Mouse (Mus musculus) brown adipose tissue, adult 24 weeks (tissue): ENCODE data around the gene H13. TPM values are rescaled to one million over a fixed set of nuclear protein-coding genes. Genes with fewer than 3 reads are reported as not detected.
A peak's percentile ranks its signal among the peaks of the same experiment; 100 is the strongest.

ENCODE experiments used
- H3K27ac ChIP-seq: fragments of 200-500 bp; replicated peaks from 2 replicates; pipeline ENCODE4 v1.5.1; 2012; ENCODE audit warnings: low read depth, mild to moderate bottlenecking, low read length
- H3K4me1 ChIP-seq: fragments of 200-500 bp; 2 replicates; pipeline ENCODE4 v1.6.1; 2012; ENCODE audit warnings: low read length, mixed read lengths; ENCODE audit not compliant: control insufficient read depth, insufficient read depth, insufficient read length
- H3K4me3 ChIP-seq: fragments of 200-500 bp; 2 replicates; pipeline ENCODE4 v1.5.1; 2012; ENCODE audit warnings: low read depth, mild to moderate bottlenecking, low read length, moderate library complexity; ENCODE audit not compliant: insufficient read depth
- polyA plus RNA-seq: library from polyadenylated mRNA; stranded (reverse); fragments of >200 nt; gene quantifications from 2 replicates; pipeline ENCODE4 v1.2.4, GENCODE M21; 2012; ENCODE audit not compliant: missing spikeins, insufficient read depth, insufficient read length

The H13 gene
- polyA plus RNA-seq, 1 experiment: 54.9 TPM

DNA sequence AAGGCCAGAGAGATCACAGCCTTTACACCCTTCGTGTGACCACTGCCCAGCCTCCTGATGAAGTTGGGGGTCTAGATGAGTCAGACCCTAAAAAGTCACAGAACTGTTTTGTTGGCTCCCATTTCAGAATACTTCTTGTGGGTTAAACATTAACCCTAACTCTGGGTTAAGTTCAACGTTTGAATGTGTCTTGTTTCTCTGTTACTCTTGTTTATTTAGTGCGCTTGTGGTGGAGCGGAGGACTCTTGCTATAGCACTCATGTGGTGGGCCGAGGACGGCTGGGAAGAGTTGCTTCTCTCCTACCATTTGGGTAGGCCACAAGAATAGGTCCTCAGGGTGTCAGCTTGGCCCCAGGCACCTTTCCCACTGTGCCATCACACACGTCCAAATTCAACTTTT, 59.3 kb downstream of the H13 start:
- Histone ChIP-seq H3K4me3 (no peak overlapping the region), H3K4me1 (peaks cover 31% of the 10 kb centered on the region), H3K27ac (peak overlapping the region; percentile 99)

DNA sequence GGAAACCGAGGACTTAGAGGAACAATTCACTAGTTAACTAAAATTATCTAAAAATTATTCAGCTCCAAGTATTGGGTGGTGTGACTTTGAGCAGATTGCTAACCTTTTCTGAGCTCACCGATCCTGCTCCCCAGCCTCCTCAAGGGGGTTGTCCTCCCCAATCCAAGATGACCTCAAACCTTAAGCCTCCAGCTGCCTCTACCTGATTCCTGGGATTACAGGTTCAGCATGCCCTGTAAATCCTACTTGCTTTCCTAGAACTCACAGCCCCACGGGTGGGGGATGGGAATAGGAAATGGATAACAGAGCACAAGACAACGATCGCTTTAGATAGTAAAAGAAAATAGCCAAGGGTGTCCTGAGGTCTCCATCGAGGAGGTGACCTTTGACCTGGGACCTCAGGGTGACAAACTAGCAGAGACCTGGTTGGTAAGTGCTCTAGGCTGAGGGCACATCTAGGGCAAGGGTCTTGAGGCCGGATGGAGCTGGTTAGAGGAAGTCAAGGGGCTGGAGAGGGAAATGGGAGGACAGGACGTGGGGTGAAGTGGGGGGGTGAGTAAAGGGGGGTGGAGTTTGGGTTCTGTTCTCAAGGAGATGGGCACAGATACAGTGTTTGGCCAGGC, 59.9 kb downstream of the H13 start:
- Histone ChIP-seq H3K4me3 (no peak overlapping the region), H3K4me1 (peaks cover 31% of the 10 kb centered on the region), H3K27ac (peak overlapping the region; percentile 99)

GRCm38 (mm10) chr2:152729636-152730020, 60.4 kb downstream of the H13 start:
- H3K4me3 ChIP-seq: no peak overlapping the region

GRCm38 (mm10) chr2:152733201-152733600, 63.9 kb downstream of the H13 start:
- H3K27ac ChIP-seq: no peak overlapping the region; the same call in 1 of the 2 replicates
- H3K4me3 ChIP-seq: no peak overlapping the region
- peaks cover 23% of the 10 kb centered on the region for H3K4me1 ChIP-seq

More at GRCm38 (mm10) chr2:152729636-152730020, 60.4 kb downstream of the H13 start:
- Histone ChIP-seq H3K4me1 (peaks cover 31% of the 10 kb centered on the region), H3K27ac (peak overlapping the region; percentile 99)

DNA sequence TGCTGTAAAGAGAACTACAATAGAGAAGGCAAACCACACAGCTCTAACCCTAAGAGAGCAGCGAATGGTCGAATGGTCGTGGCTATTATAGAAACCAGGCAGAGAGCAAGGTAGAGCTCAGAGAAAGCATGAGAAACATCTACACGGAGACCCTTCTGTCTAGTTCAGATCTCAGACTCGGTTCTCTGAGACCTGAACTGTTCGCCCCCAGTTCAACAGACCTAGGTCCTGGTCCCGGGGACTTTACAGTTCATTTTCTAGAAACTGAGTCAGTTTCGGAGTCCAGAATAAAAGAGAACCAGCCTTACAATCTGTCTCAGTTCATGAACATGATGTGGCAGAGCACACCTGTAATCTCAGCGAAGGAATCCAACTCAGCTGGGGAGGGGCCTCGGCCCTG, 65.2 kb downstream of the H13 start:
- H3K4me1 ChIP-seq: peaks cover 12% of the 10 kb centered on the region

GRCm38 (mm10) chr2:152734984-152735383, 65.7 kb downstream of the H13 start:
- Histone ChIP-seq H3K27ac (peak overlapping the region; percentile 93), H3K4me3 (peak overlapping the region; percentile 58), H3K4me1 (peaks cover 8% of the 10 kb centered on the region)

More for the DNA sequence above, 65.2 kb downstream of the H13 start:
- Histone ChIP-seq H3K4me3 (peak overlapping the region; percentile 14; the same call in 1 of the 2 replicates), H3K27ac (peak overlapping the region; percentile 94)

GRCm38 (mm10) chr2:152736090-152736601, 66.9 kb downstream of the H13 start, which contains the start of gene Id1:
TSS of gene Id1 (plus strand) at chr2:152736251.
- peak within 1 kb of the TSS; percentile 99 for H3K27ac ChIP-seq
- H3K4me3 ChIP-seq: peak within 1 kb of the TSS; percentile 82
- H3K4me1 ChIP-seq: peaks cover 12% of the 10 kb centered on the region

DNA sequence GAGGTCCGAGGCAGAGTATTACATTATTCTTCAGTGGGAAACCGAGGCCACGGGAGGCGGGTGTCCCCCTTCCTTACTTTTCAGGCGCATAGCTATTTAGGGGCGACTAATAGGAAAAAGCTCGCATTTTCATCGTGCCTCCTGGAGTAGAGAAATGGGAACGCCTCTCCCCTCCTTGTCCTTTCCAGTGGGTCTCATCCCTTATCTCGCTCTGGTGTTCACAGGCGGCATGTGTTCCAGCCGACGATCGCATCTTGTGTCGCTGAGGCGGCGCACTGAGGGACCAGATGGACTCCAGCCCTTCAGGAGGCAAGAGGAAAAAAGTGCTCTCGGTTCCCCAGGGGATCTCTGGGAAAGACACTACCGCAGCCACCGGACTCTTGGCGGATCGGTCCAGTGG, 67.5 kb downstream of the H13 start:
- peak overlapping the region; percentile 82 for H3K4me3 ChIP-seq
- H3K27ac ChIP-seq: peak overlapping the region; percentile 99
- H3K4me1 ChIP-seq: peaks cover 16% of the 10 kb centered on the region

DNA sequence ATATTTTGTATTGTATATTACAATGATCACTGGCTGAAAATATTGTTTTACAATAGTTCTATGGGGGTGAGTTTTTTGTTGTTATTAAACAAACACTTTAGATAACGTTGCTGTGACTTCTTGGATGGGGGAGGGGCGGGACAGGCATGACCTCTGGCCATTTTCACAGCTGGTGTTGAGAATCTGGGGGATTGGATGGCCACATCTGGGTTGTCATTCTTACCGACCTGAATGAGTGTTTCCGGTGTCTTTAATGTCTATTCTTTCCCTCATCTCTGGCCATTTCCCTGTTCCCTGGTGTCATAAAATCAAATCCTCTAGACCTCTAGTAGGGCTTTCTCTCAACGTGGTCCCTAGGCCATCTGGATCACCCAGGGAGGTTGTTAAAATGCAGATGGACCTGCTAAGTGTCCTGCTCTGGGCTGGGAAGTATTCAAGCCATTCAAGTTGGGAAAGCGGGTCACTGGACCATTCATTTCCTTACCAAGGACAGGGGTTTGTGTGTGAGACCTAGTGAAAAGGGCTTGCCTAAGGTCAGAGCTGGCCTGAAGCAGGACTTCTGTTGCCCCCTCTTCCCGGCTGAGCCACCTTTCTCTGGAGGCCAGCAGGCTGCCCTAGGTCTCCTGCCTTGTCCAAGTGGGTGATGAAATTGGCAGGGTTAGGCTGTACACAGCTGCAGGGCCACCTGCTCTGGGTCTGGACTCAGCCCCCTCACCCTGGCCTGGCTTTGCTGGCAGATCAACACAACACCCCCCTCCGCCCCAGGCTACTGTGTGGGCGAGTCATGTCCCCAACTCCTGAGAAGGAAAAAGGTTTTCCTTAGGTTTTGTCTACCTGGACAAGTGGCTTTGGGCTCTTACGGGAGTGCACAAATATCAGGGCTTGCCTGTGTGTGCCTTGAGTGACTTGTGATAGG, 68.3 kb downstream of the H13 start:
- Histone ChIP-seq H3K4me1 (peaks cover 16% of the 10 kb centered on the region), H3K4me3 (peak overlapping the region; percentile 82), H3K27ac (peak overlapping the region; percentile 99)

- H3K27ac ChIP-seq: peak overlapping the region; percentile 99
- peak overlapping the region; percentile 82 for H3K4me3 ChIP-seq
- peaks cover 14% of the 10 kb centered on the region for H3K4me1 ChIP-seq
These were observed 69.1 kb downstream of the H13 start for GRCm38 (mm10) chr2:152738341-152738740.

- peaks cover 12% of the 10 kb centered on the region for H3K4me1 ChIP-seq
- peak overlapping the region; percentile 82 for H3K4me3 ChIP-seq
- H3K27ac ChIP-seq: peak overlapping the region; percentile 100
These were observed 70.0 kb downstream of the H13 start for GRCm38 (mm10) chr2:152739031-152739841.

DNA sequence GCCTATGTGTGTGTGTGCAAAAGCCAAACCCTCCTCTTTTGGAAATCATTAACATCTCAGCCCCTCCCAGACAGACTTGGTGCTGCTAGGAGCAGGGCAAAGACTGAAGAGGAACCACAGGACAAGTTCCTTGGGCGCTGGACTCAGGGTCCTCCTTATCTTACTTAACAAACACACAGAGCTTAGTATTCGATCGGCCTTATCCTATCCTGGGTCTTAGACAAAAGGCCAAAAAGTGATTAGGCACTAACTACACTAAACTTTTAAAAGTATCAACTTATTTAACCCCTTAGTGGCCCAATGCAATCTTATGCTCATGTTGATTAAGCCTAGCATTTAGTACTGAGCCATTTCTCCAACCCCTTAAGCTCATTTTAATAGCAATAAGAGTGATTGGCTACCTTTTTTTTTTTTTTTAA, 70.6 kb downstream of the H13 start:
- Histone ChIP-seq H3K4me1 (peaks cover 12% of the 10 kb centered on the region), H3K4me3 (peak overlapping the region; percentile 39), H3K27ac (peak overlapping the region; percentile 100)

GRCm38 (mm10) chr2:152740490-152740889, 71.2 kb downstream of the H13 start:
- peak overlapping the region; percentile 100 for H3K27ac ChIP-seq
- peaks cover 12% of the 10 kb centered on the region for H3K4me1 ChIP-seq
- no peak overlapping the region for H3K4me3 ChIP-seq

DNA sequence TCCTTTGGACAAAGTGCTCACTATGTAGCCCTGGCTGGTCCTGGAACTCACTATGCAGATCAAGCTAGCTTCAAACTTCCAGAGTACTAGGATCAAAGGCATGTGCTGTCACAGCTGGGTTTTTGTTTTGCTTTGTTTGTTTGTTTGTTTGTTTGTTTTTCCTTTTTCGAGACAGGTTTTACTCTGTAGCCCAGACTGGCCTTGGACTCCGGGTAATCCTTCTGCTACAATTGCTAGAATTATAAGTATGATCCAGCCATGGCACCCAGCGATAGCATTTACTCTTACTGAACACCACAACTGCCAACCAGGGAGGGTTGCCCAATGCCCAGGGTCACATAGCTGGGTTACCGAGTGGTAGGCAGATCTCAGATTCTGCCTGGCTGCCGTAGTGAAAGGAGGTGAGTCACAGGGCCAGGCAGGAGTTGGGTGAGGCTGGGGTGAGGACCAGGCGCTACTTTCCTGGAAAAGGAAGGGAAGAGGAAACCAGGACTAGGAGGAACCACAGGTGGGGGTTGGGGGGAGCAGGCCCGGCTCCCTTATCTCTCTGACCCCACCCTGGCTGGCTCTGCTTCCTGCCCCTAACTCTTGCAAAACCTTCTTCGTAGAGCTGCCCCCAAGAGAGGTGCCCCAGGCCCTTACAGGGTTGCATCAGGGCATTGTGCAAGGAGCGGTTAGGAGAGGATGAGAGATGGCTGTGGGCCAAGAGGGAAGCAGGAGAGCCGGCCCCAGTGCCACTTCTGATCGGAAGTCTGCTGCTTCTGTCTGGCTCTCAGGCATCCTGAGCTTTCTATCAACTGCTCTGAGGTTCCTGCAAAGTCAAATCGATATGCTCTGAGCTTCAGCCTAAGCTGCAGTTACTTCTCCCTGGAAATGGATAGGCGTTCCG, 72.1 kb downstream of the H13 start:
- Histone ChIP-seq H3K4me1 (peaks cover 12% of the 10 kb centered on the region), H3K4me3 (peak overlapping the region; percentile 38)

More for the DNA sequence above, 72.1 kb downstream of the H13 start:
- peak overlapping the region; percentile 100 for H3K27ac ChIP-seq
